Mouse (Mus musculus): Measurements from ENCODE around the gene Nrsn2.

- TF ChIP-seq CTCF (IDR thresholded peaks at IDR 0.05; ENCODE audit: insufficient read depth, low read depth, low read length) (no peak), POLR2A (IDR thresholded peaks at IDR 0.05; ENCODE audit: insufficient read depth, low read depth, low read length) (no peak)
Observed at GRCm38 (mm10) chr2:152392786-152393185, 16.3 kb upstream of the Nrsn2 start.

All from olfactory bulb, adult 2 months (tissue).